Mouse (Mus musculus) C2C12 (cell line): ENCODE data around the gene Enpp1. TPM values are rescaled to one million over a fixed set of nuclear protein-coding genes. Genes with fewer than 3 reads are reported as not detected.

ENCODE experiments used
- H3K27me3 ChIP-seq: one replicate; pipeline ENCODE4 v1.6.1; 2011; ENCODE audit not compliant: control insufficient read depth, insufficient read depth, insufficient read length
- H3K36me3 ChIP-seq: one replicate; pipeline ENCODE4 v1.6.1; 2011; ENCODE audit not compliant: control insufficient read depth, insufficient read depth
- H3K4me3 ChIP-seq: one replicate; pipeline ENCODE4 v1.5.1; 2011; ENCODE audit warnings: mild to moderate bottlenecking, control low read depth; ENCODE audit not compliant: poor library complexity, insufficient read depth, severe bottlenecking
- H3K79me2 ChIP-seq: one replicate; pipeline ENCODE4 v1.6.1; 2011; ENCODE audit not compliant: control insufficient read depth, insufficient read depth
- H3K79me3 ChIP-seq: one replicate; pipeline ENCODE4 v1.6.1; 2011; ENCODE audit warnings: low read depth, control low read depth
- H3ac ChIP-seq: one replicate; pipeline ENCODE3; 2011; ENCODE audit warnings: low read depth; ENCODE audit not compliant: control insufficient read depth, insufficient read length
- CEBPB ChIP-seq: IDR thresholded peaks from one replicate; pipeline ENCODE4 v1.6.1; 2011; ENCODE audit warnings: low read depth, mild to moderate bottlenecking, control low read depth, moderate library complexity
- CTCF ChIP-seq: IDR thresholded peaks from one replicate; pipeline ENCODE4 v1.5.1; 2011; ENCODE audit not compliant: control insufficient read depth, insufficient read depth, insufficient read length
- FOSL1 ChIP-seq: IDR thresholded peaks from one replicate; pipeline ENCODE4 v1.8.0; 2011; ENCODE audit warnings: mild to moderate bottlenecking, low read length; ENCODE audit not compliant: poor library complexity, insufficient read depth, severe bottlenecking
- MAX ChIP-seq: IDR thresholded peaks from one replicate; pipeline ENCODE4 v1.6.1; 2011; ENCODE audit warnings: mild to moderate bottlenecking, control low read depth
- MYOD1 ChIP-seq: IDR thresholded peaks from one replicate; pipeline ENCODE4 v1.6.1; 2011; ENCODE audit warnings: low read depth; ENCODE audit not compliant: control insufficient read depth, insufficient read length
- MYOG ChIP-seq: IDR thresholded peaks from one replicate; pipeline ENCODE4 v1.6.1; 2011; ENCODE audit not compliant: control insufficient read depth, insufficient read length; ENCODE audit errors: extremely low read depth
- USF1 ChIP-seq: IDR thresholded peaks from one replicate; pipeline ENCODE4 v1.6.1; 2011; ENCODE audit warnings: low read depth, mild to moderate bottlenecking, control low read depth, moderate library complexity
- polyA plus RNA-seq: library from polyadenylated mRNA; unstranded; fragments of >200 nt; fragmentation: generic; extraction: Trizol; gene quantifications from one replicate; pipeline ENCODE4 v1.2.1, GENCODE M21; 2012; ENCODE audit warnings: missing spikeins

The Enpp1 gene
- polyA plus RNA-seq, 1 experiment: 1.3 TPM

DNA sequence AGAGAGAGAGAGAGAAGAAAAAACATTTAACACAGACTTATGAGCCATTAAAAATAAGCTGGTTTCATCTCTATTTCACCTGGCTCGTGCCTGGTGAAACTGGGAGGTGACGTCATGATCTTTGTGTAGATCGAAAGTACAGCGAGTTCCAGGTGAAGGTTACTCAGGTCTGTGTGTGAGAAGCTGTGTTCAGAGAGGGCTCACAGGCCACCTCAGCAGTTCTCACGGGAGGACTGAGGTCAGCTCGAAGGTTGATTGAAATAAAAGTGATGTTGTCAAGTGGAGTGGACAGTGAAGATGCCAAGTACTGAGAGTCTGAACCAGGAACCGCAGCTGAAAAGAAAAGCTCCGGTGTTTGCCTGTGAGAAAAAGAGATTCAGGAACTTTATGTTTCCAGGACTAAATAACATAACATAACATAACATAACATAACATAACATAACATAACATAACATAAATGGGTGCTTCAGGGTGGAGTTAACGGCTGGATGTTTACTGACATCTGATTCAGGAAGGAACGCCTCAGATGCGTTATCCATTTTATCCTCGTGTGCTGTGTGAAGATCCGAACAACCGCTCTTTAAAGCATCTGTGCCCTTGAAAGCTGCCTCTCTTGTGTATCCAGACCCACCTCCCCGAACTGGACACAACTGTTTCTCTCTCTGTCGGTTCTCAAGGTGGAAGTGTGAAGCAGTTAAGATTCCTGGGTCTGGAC lies 41.7 kb upstream of the Enpp1 start:
- no peaks in the 10 kb centered on the region for H3K79me2 ChIP-seq
- H3K4me3 ChIP-seq: no peak overlapping the region
- H3K79me3 ChIP-seq: no peaks in the 10 kb centered on the region

GRCm38 (mm10) chr10:24742950-24743487 lies 31.1 kb upstream of the Enpp1 start:
- Histone ChIP-seq H3K27me3 (no peaks in the 10 kb centered on the region), H3K79me2 (no peaks in the 10 kb centered on the region), H3ac (no peak overlapping the region), H3K4me3 (no peak overlapping the region), H3K36me3 (no peaks in the 10 kb centered on the region), H3K79me3 (no peaks in the 10 kb centered on the region)
- TF ChIP-seq MYOG (no peak), FOSL1 (no peak), USF1 (no peak), CTCF (no peak), MAX (no peak), MYOD1 (no peak), CEBPB (no peak)

More for the DNA sequence above, 41.7 kb upstream of the Enpp1 start:
- TF ChIP-seq USF1: no peak
- TF ChIP-seq CEBPB: no peak
- Histone ChIP-seq H3ac (no peak overlapping the region), H3K36me3 (no peaks in the 10 kb centered on the region), H3K27me3 (no peaks in the 10 kb centered on the region)

DNA sequence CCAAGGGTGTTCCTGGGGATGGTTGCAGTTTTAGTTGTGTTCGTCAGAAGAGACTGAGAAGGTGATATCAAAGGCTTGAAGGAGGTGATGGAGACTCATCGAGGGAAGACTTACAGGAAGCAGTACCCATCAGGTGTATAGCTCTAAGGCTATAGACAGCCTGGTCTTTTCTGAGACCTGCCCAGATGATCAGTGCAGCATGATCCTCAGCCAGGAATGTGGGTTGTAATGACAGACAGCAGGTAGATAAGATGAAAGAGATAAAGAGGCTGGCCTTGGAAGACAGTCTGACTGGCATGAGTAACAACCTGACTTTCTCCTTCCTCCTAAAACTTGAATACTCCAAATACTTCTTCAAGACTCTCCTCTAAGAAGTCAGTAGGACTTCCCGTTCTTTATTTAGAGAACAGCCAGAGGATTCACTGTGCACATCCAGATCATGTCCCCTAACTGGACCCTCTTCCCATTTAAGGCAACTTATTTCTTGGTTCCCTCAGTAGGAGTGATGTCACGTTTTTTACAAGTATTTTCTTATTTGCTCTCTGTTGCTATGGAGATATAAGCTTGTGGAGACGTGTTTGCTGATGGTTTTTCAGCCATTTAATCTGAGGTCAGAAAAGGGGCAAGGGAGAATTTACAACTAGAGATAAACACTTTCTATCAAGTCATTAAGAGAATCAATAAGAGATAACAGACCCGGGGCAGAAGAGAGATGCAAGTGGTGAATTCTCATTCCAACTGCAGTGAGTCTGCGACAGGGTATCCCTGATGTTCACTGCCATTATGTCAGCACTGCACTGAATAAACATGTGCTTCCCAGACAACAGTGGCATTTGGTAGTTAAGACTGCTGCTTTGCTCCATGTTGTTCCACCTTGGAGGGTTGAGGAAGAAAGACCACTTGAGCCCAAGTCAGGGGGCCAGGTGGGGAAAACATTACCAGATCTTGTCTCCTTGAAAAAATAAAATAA lies 29.6 kb upstream of the Enpp1 start:
- TF ChIP-seq USF1 (no peak), MYOG (no peak), MAX (no peak), FOSL1 (no peak), MYOD1 (no peak), CTCF (no peak), CEBPB (no peak)
- Histone ChIP-seq H3K4me3 (no peak overlapping the region), H3K36me3 (no peaks in the 10 kb centered on the region), H3K79me3 (no peaks in the 10 kb centered on the region), H3K79me2 (no peaks in the 10 kb centered on the region), H3ac (no peak overlapping the region), H3K27me3 (no peaks in the 10 kb centered on the region)

DNA sequence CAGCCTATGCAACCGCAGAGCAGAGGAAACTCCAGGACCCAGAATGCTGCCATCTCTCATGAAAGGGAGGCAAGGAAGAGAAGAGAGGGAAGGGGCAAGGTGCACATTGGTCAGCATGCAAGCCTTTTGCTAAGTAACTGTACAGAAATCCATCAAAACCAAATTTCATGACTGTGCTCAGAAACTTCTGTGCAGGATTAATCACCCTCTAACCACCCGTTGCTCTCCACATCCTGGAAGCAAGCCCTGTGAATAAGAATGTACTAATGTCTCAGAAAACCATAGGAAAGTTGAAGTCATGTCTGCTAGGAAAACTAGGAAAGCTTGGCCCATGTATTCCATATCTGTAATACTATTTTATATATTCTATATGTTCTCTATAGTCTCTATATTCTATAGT lies 27.2 kb upstream of the Enpp1 start:
- no peaks in the 10 kb centered on the region for H3K36me3 ChIP-seq
- no peak overlapping the region for H3K4me3 ChIP-seq
- no peaks in the 10 kb centered on the region for H3K79me2 ChIP-seq
- H3ac ChIP-seq: no peak overlapping the region
- no peaks in the 10 kb centered on the region for H3K27me3 ChIP-seq
- no peaks in the 10 kb centered on the region for H3K79me3 ChIP-seq
- no peak for TF ChIP-seq CEBPB

DNA sequence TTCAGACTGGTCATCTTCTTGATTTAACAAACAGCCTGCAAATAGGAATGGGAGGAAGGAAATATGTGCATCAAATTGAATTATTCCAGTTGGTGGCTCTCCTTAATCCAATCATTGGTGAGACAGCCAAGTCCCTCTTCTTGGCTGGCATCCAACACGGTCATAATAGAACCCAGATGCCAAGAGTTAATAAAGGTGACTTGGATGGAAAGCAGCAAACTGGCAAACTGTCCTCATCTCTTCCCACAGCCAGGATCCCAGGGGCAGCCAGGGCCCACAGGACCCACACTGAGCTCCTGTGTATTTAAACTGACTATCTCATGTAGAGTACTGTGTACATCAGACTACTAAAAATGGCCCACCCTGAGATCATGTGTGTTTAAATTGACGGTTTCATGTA lies 26.5 kb upstream of the Enpp1 start:
- no peak for TF ChIP-seq MYOD1
- no peak for TF ChIP-seq USF1
- no peak for TF ChIP-seq CEBPB
- no peak for TF ChIP-seq MAX
- TF ChIP-seq FOSL1: no peak
- no peak for TF ChIP-seq CTCF
- TF ChIP-seq MYOG: no peak
- Histone ChIP-seq H3K36me3 (no peaks in the 10 kb centered on the region), H3K79me3 (no peaks in the 10 kb centered on the region), H3K4me3 (no peak overlapping the region), H3ac (no peak overlapping the region), H3K27me3 (no peaks in the 10 kb centered on the region), H3K79me2 (no peaks in the 10 kb centered on the region)
